Mouse (Mus musculus): ENCODE measurements around the gene Nebl. TPM values are rescaled to one million over a fixed set of nuclear protein-coding genes. Genes with fewer than 3 reads are reported as not detected.
A peak's percentile ranks its signal among the peaks of the same experiment; 100 is the strongest.

Gene Nebl
- total RNA-seq, 2 experiments from 2014 or later: 0.13 to 0.18 TPM

GRCm38 (mm10) chr2:17413496-17414268 is 317.6 kb downstream of the Nebl start:
- no peak for ATAC-seq (ENCODE audit: poor library complexity, severe bottlenecking)

GRCm38 (mm10) chr2:17409276-17409675 is 322.0 kb downstream of the Nebl start:
- no peak for ATAC-seq (ENCODE audit: poor library complexity, severe bottlenecking)

GRCm38 (mm10) chr2:17405899-17406531 is 325.2 kb downstream of the Nebl start:
- no peak for ATAC-seq (ENCODE audit: poor library complexity, severe bottlenecking)

- ATAC-seq (ENCODE audit: poor library complexity, severe bottlenecking): no peak
These were observed 328.8 kb downstream of the Nebl start for GRCm38 (mm10) chr2:17402511-17402910.

GRCm38 (mm10) chr2:17396235-17396634 is 335.0 kb downstream of the Nebl start:
- ATAC-seq (ENCODE audit: poor library complexity, severe bottlenecking): no peak

GRCm38 (mm10) chr2:17391389-17391788 is 339.9 kb downstream of the Nebl start:
- ATAC-seq (ENCODE audit: poor library complexity, severe bottlenecking): no peak

- ATAC-seq (ENCODE audit: poor library complexity, severe bottlenecking): no peak
These were observed 340.6 kb downstream of the Nebl start for GRCm38 (mm10) chr2:17390513-17391200.

- no peak for ATAC-seq (ENCODE audit: poor library complexity, severe bottlenecking)
These were observed 341.4 kb downstream of the Nebl start for GRCm38 (mm10) chr2:17389886-17390285.

- ATAC-seq (ENCODE audit: poor library complexity, severe bottlenecking): 0 out of 2 replicates have a peak, but pooled peaks have one; percentile 30
These were observed 341.9 kb downstream of the Nebl start for GRCm38 (mm10) chr2:17389379-17389778.

GRCm38 (mm10) chr2:17382227-17382626 is 349.0 kb downstream of the Nebl start:
- ATAC-seq (ENCODE audit: poor library complexity, severe bottlenecking): no peak

- no peak for ATAC-seq (ENCODE audit: poor library complexity, severe bottlenecking)
These were observed 355.3 kb downstream of the Nebl start for GRCm38 (mm10) chr2:17375916-17376315.

GRCm38 (mm10) chr2:17365671-17366070 is 365.6 kb downstream of the Nebl start:
- ATAC-seq (ENCODE audit: poor library complexity, severe bottlenecking): peak; percentile 95

- ATAC-seq (ENCODE audit: poor library complexity, severe bottlenecking): peak; percentile 34
These were observed 366.2 kb downstream of the Nebl start for GRCm38 (mm10) chr2:17364971-17365548.

- no peak for ATAC-seq (ENCODE audit: poor library complexity, severe bottlenecking)
These were observed 367.7 kb downstream of the Nebl start for GRCm38 (mm10) chr2:17363337-17364216.

- ATAC-seq (ENCODE audit: poor library complexity, severe bottlenecking): no peak
These were observed 369.1 kb downstream of the Nebl start for GRCm38 (mm10) chr2:17362181-17362580.

GRCm38 (mm10) chr2:17344643-17345042 is 386.6 kb downstream of the Nebl start:
- ATAC-seq (ENCODE audit: poor library complexity, severe bottlenecking): no peak

GRCm38 (mm10) chr2:17335451-17335850 is 395.8 kb downstream of the Nebl start:
- no peak for ATAC-seq (ENCODE audit: poor library complexity, severe bottlenecking)

GRCm38 (mm10) chr2:17326590-17326989 is 404.7 kb downstream of the Nebl start:
- ATAC-seq (ENCODE audit: poor library complexity, severe bottlenecking): no peak

GRCm38 (mm10) chr2:17316850-17317249 is 414.4 kb downstream of the Nebl start:
- no peak for ATAC-seq (ENCODE audit: poor library complexity, severe bottlenecking)

GRCm38 (mm10) chr2:17301379-17301778 is 429.9 kb downstream of the Nebl start:
- no peak for ATAC-seq (ENCODE audit: poor library complexity, severe bottlenecking)

Measured in megakaryocyte, adult 5-6 weeks (primary cell).